Mouse (Mus musculus) testis, postnatal 10 days (tissue): ENCODE measurements around the gene Lamb3.
A peak's percentile ranks its signal among the peaks of the same experiment; 100 is the strongest.

ENCODE experiments used
- DNase-seq: peaks from one replicate; pipeline ENCODE4 v3.0.0; 2021; ENCODE audit warnings: low spot score

Lamb3 gene

DNA sequence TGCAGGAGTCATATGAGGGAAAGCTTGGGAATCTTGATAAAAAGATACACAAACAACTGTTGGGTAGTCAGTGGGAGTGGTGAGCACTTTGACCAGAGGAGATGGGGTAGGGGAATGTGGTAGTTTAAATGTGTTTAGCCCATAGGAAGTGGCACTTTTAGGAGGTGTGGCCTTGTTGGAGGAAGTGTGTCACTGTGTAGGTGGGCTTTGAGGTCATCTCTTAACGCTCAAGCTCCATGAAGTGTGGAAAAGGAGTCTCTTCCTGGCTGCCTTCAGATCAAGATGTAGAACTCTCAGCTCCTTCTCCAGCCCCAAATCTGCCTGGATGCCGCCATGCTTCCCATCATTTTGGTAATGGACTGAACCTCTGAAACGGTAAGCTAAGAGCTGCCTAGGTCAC, at the start of gene Lamb3:
Gene Lamb3, plus strand, starts transcription at position 197 of the 400 bp plus-strand sequence.
- DNase-seq = no peak

DNA sequence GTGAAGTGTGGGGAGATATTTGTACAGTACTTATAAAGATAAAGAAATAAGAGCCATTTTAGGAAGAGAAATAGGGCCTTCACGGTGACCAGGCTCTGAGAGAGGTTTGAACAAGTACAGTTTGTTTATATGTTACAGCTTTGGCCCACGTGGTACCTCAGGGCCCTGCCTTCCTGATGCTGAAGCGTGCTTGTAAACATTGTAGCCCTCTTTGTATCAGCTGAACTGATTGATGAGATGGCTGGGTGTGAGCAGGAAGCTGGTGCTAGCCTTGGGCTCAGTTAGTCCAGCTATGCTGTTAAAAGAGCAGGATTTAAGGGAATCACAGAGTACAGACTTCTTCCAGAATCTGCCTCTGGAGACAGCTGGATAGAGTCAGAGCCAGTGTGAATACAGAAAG, 48.3 kb upstream of the Lamb3 start:
- no peak for DNase-seq

DNA sequence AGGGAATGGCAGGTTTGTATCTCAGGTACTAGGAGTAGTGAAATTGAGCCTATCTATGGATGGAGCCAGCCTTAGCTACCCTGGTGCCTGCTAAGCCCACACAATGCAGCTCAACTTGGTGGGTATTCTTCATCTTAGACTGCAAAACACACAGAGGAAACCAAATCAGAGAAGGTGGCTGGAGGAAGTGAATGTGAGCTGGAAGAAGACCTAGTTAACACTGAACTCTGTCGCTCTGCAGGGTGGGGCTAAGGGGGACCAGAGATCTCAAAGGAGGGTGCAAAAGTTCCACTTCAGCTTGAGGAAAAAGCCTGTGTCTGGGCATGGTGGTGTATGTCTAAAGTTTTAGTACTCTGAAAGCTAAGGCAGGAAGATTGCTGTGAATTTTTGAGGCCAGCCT, 47.9 kb upstream of the Lamb3 start:
- no peak for DNase-seq

DNA sequence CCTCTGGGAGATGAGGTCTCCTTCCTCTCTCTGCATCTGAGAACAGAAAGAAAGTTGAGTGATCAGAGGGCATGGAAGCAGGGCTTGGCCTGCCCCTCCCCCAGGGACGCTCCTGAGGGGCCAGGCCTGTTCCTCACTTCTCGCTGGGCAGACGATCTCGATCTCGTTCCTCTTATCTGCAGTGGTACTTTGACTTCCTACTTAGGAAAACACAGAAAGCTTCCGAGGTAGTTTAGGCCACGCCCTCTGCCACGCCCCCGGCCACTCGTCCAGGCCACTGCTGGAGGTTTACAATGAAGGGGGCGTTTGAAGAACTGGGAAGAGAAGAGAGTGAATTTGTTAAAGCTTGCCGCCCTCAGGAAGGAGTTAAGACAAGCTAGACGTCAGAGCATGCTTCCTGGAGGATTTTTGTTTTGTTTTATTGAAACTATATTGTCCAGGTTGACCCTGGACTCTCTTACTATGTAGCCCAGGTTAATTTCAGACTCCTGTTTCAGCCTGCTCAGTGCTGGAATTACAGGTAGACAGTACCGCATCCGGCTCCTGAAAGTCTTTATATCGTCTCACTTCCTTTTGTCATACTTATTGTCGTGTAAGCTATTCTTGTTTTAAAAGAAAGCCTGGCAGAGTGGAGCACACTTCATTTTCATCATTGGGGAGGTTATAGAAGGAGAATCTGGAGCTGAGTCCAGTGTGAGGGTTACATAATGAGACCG, 47.0 kb upstream of the Lamb3 start:
- DNase-seq = peak; percentile 75

DNA sequence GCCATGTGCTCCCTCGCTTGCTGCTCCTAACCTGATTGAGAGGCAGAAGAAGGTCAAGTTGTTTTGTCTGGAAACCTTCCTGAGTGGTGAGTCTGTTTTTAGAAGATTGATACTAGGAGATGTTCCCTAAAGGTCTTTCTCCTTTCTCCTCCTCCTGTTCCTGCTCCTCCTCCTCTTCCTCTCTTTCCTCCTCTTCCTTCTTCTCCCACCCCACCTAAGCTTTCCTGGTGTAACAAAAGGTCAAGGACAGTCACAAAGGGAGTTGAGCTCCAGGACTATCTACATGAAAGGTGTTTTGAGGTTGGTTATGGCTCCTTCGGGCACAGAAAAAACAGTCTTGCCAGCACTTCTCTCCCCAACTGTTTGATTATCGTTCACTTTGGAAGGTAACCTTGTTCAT, 39.8 kb upstream of the Lamb3 start, which contains the start of gene A130010J15Rik:
Gene A130010J15Rik, plus strand, starts transcription at position 301 of the 400 bp plus-strand sequence.
- DNase-seq = no peak

DNA sequence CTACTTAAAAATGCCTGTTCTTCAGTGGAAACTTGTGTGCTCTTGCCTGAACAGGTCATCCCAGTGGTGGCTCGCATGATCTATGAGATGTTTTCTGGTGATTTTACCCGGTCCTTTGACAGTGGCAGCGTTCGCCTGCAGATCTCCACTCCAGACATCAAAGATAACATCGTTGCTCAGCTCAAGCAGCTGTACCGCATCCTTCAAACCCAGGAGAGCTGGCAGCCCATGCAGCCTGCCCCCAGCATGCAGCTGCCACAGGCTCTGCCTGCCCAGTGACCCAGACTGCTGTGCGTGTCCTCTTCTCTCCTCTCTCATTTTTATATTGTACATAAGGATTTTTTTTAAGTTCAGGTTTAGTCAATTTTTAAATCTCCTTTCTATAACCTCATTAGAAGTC, 38.3 kb upstream of the Lamb3 start:
- no peak for DNase-seq

DNA sequence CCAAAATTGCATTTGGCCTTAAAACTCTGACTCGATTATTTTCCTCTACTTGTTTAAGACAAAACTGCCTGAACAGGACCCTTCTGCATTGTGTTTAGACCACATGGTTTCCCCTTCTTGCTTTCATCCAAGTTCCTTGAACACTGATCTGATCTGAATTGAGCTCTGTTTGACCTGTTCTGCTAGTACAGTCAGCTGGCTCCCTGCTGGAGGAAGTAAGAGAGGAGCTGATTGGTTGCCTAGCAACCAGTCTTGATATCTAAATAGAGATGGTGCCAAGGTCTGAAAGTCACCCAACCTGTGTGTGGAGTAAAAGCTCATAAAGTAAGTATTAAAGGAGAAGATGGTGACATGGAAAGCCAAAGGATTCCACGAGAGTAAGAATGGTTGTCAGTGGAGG, 37.6 kb upstream of the Lamb3 start:
- no peak for DNase-seq

DNA sequence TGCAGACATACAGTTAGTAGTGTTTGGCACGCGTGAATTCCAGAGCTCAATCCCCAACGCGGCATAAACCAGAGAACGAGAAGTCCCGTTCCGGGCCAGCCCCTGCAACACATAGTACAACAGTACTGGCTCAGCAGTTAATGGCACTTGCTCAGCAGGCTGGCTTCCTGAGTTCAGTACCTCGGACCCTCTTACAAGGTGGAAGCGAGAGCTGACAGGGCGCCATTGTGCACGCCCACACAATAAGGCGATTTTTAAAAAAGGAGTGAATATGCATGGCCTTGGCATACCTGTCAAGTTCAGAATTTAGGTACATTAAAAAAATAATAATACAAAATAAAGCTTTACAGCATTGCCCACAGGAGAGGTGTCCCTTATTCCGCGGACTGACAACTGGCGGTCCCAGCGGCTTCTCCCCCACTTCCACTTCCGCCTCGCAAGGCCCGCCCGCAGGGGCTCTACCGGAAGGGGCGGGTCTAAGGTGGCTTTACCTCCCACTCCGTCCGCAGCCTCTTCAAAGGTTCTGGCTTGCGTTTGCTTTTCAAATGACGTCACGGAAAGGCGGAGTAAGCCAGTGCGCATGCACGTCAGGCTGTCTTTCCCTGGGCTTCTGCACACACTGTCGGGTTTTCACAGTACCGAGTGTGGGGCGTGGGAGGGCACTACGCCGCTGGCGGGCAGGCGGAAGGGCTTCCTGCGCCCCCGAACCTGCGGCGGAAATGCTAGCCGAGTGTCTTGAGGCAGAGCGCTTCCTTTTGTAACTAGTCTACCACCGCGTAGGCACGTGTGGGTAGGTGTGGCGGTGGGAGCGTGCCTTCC, 34.3 kb upstream of the Lamb3 start:
- DNase-seq = peak; percentile 94

DNA sequence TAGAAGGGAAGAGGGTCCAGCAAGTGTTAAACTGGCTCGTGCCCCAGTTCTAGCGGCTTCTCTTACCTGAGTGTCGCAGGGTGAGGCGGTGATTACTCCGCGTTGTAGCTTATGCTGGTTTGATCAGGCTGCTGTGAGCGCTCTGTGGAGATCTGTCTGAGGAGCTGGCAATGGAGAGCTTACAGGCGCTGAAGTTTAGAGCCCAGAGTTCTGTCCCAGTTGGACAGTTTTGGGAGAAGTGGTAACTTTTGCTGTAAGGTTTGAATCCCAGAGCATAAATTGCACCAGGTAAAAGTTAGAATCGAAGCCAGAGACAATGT, 33.7 kb upstream of the Lamb3 start:
- DNase-seq = no peak

DNA sequence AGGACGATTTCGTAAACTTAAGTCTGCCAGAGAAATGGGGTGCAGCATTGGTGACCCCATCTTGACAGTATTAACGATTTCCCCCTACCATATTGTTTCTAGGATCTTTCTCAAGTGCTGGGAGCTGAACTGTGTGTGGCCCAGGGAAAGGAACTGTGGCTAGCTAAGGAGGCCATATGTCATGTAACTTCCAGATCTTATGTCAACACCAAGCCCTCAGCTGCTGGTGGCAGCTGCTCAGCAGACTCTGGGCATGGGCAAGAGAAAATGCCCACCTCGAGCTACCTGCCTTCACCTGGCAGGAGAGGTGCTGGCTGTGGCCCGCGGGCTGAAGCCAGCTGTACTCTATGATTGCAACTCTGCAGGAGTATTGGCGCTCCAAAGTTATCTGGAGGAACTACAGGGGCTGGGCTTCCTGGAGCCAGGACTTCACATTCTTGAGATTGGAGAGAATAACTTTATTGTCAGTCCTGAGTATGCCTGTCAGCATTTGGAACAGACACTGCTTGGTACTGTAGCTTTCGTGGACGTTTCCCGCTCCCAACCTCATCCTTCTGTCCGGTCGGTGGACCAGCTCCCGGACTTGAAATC, 33.3 kb upstream of the Lamb3 start:
- no peak for DNase-seq

DNA sequence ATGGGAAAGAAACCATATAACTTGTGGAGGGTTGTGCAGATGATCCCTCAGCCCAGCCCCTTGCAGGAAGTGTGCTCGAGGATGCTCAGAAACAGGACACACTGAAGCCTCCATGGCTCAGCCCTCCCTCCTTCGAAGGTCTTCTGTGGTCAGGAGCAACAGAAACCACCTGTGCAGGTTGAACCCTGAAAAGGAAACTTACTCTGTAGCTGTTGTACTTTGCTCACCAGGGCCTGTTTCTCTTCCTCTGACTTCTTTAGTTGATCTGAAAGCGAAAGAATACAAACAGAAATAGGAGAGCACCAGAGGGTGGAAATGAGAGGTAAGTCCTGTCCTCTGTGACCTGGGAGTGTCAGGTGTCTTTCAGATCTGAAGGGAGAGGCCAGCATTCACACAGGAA, 26.4 kb upstream of the Lamb3 start:
- DNase-seq = no peak

DNA sequence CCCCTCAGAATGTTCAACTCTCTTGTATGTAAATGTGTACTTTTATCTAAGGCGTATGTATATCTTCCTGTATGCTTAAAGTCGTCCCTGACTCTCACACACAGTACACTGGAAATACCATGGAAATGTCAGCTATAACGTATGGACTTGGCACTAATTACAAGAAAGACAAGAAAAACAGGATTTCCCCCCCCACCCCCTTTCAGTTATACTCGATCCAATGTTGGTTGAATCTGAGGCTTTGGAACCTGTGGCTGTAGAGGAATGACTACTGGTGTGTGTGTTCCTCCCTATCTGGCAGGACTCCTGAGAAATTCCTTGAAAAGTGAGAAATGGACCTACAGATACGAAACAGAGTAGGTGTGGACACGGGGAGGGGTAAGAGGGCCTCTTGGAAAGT, 19.2 kb upstream of the Lamb3 start:
- no peak for DNase-seq

DNA sequence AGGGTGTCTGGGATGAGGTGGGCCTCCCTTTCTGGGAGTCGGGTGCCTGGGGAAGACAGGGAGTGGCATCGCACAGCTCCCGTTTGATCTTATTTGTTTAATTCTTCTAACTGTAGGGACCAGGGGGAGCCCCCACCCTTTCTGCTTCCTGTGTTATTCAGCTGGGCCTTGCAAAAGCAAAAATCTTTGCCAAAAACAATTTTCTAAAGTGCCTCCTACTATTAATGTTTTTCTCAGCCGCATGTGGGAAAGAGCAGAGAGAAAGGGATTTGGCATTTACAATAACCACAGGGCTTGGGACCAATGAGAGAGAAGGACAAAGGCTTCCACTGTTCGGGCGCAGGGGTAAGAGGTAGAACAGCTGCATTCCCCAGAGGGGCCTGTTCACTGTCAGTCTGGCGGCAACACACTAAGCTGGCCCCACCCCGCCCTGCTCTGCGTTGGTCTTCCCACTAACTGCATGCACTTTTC, 18.3 kb upstream of the Lamb3 start:
- DNase-seq = no peak

DNA sequence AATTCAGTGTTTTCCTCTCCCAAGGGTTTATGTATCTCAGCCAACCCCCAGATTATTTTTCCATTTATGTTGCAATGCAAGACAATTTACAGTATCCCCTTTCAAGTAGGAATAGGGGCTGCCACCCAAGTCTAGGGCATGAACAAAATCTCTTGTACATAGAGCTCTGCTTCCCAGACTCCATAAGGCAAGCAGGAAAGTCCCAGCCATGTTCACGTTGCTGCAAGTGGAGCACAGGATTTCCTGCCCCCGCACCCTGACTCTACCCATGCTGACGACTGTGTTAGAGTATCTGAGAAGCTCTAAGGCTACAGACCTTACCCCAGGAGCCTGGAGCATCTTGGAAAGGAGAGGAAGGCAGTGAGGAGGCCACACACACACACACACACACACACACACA, 17.7 kb upstream of the Lamb3 start:
- no peak for DNase-seq

DNA sequence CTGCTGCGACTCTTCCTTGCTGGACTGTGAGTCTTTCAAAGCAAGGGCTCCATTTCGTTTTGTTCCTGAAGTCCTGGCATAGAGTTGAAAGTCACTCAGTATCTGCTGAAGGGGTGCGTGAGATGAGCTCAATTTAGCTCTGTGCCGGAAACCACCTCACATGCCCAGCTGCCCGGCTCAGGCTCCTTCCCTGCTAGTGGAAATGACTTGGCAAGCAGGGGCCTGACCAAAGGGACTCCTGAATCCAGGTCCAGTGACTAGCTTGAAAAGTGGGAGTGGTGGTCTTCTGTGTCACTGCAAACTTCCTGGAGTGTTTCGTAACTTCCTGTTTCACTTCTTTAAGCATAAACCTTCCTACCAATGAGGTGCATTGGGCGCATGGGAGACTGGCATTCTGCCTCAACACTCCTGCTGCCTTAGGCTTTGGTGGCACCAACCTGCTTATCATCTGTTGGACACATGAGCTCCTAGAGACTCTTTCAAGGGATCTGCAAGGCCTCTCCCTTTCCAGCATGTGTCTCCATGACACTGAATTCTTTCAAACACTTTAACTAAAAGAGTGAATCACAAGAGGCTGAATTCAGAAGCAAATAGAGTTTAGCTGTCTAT, 15.7 kb upstream of the Lamb3 start:
- DNase-seq = no peak

DNA sequence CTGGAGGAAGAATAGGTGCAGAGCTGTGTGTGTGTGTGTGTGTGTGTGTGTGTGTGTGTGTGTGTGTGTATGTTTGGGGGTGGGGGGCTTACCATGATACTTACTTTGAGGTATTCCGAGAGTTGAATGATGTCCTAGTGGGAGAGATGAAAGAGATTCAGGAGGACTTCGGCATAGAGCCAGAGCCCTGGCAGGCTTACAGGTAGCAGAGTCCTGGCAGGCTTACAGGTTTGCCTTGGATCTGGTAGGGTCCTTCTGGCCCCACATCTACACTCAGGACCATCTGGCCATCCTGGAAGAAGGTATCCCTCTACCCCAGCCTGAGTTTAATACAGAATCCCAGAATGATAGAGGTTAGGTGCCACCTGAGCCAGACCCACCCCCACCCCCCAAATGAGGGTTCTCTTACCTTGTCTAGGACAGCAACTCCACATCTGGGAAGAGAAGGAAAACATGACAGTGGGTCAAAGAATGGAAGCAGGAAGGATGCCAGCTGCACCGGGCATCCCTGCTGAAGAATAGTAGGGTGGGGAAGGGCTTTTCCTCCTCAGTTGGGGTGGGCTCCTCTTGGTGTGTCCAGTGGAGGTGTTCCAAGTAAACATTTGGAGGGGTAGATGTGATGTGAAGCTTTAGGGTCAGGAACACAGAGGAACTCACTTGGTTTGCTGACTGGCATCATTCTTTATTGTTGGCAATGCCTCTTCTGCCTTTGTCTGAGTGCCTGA, 12.9 kb upstream of the Lamb3 start:
- DNase-seq = no peak

DNA sequence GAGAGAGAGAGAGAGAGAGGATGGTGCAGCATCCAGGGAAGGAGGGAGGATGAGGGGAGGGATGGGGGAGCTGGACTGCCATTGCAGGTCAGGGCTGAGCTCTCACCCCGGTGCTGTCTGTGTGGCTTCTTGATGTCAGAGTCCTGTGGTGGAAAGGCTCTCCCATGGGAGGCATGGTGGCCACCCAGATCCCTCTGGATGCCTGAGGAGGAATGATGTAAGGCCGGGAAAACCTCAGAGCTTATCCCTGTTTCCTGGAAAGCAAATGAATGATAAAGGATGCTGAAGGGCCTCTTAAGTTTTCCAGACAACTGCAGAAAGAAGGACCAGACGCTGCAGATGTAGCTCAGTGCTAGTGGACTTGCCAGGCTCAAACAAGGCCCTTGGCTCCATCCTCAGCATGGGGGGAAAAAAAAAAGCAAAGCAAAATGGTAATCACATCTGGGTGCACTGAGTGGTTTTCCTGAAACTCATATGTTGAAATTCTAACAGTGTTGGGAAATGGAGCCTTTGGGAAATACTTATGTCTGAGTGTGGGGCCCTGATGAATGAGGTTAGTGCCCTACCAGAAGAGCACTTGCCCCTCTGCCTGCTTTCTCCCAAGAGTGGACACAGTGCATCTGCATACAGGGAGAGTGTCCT, 12.2 kb upstream of the Lamb3 start:
- DNase-seq = no peak

DNA sequence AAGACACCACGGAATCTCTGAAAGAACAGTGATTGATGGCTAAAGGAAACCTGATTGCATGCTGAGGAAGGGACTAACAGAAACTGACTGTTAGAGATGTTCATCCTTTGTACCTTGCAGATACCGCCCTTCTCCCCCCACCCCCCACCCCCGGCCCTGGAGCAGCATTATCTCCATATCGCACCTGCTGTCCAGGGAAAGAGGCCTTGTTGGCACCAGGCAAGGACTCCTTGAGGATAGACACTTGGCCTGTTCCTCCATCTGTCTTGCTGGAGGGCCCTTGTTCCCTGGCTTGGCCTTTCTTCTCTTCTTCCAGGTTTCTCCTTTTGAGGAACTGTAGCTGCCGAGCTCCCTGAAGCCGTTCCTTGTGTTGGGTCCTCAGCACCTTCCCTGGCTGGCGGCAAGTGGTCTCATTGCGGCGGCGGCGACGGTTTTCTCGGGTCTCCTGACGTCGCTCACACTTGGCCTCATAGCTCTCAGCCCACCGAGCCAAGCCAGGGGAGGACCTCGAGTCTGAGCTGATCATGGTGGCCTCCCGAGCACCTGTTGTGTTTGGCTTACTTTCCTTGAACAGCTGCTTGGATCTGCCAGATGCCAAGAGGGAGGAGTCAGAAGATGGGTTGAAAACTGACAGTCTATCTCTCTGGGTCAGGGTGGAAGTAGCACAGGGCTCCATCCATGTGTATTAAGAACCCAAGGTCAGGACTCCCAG, 9.8 kb upstream of the Lamb3 start:
- peak; percentile 48 for DNase-seq

DNA sequence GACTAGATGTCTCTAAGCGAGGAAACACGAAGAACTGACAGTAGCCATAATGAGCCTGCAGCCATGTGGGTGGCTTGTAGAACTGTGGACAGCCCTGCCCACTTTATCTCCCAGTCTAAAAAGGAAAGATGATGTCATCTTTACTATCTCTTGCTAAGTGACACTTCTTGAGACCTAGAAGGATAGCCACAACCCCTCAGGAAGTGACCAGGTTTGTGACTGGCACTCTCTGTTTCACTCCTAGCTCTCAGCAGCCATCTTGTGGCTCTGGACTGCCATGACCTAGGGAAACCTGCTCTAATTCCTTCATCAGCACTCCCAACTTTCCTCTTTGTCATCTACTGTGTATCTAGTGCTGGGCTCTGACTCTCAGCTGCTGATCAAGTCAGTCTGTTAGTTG, 9.2 kb upstream of the Lamb3 start:
- DNase-seq = no peak

DNA sequence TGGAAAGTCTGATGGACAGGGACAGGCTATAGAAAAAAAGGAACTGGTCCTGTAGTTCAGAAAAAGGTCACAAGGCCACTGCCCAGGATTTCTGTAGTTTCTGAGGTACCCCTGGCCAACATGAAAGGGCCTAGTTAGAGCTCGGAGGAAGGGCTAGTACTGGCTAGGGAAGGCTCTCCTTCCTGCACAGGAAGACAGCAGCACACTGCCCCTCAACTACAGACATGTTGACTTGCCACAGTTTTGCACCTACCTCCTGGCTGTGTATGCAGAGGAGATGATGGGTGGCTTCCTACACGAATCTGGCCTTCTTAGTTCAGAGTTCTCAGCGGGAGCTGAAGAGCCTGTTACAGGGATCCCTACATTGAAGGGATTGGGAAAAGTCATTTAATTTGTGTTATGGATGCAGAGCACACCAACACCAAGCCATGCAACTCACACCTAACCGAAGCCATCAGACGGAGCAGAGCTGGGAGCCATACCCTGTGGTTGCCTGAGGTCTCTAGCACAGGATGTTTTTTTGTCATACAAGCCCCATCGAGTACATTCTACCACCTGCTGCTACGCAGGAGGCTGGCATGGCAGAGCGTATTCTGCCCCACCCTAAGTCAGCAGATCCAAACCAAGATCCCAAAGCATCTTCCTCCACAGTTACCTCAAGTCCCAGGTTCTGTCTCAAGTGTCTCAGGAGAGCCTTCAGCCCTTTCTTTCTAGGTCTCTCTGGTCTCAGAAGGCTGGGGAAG, 6.7 kb upstream of the Lamb3 start:
- DNase-seq = no peak
